Mouse (Mus musculus): ENCODE data around the gene Arl9.

DNA sequence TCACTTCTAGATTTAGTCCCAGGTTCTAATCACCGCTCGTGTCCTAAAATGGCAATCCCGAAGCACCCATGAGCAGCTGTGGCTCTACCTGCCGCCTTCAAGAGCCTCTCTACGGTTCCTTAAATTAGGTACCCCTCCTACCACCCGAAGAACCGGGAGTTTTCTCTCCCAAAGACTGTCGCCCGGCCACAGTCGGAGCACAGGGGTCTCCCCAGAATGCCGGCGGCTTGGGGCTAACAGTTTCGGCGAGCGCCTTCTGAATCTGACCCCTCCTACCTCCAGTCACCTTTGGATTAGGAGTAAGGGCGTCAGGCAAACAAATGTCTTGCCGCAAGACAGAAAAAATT, 29.7 kb upstream of the Arl9 start:
- TF ChIP-seq CTCF (IDR thresholded peaks at IDR 0.05): no peak
- no peak for TF ChIP-seq EP300 (IDR thresholded peaks at IDR 0.05)

Measured in lung, postnatal 0 days (tissue).